Mouse (Mus musculus) stomach, embryonic 15.5 days (tissue): ENCODE measurements around the gene Slfn3. TPM values are rescaled to one million over a fixed set of nuclear protein-coding genes. Genes with fewer than 3 reads are reported as not detected.
"Not testable (repeated sequence)": the region's sequence is repeated elsewhere in the genome, so short reads cannot be mapped to it uniquely, and the experiment has no call there.

ENCODE experiments used
- ATAC-seq: fragments of 200-750 bp; cut with Nextera tagmentation; 2 replicates; pipeline ENCODE4 v1.8.0; 2017; ENCODE audit warnings: low read depth, moderate number of reproducible peaks, moderate TSS enrichment; ENCODE audit not compliant: insufficient read depth, low FRiP score
- H3K27ac ChIP-seq: fragments of 300-500 bp; sonication (generic); 2 replicates; pipeline ENCODE4 v1.5.1; 2015; ENCODE audit warnings: mild to moderate bottlenecking, inconsistent platforms
- H3K27me3 ChIP-seq: fragments of 300-500 bp; sonication (generic); replicated peaks from 2 replicates; pipeline ENCODE4 v1.6.1; 2015; ENCODE audit warnings: inconsistent platforms
- H3K36me3 ChIP-seq: fragments of 300-500 bp; sonication (generic); 2 replicates; pipeline ENCODE4 v1.6.1; 2015; ENCODE audit warnings: inconsistent platforms
- H3K4me1 ChIP-seq: fragments of 300-500 bp; sonication (generic); 2 replicates; pipeline ENCODE4 v1.6.1; 2015; ENCODE audit warnings: inconsistent platforms
- H3K4me2 ChIP-seq: fragments of 300-500 bp; sonication (generic); 2 replicates; pipeline ENCODE4 v1.6.1; 2015; ENCODE audit warnings: mild to moderate bottlenecking, inconsistent platforms
- H3K4me3 ChIP-seq: fragments of 300-500 bp; sonication (generic); replicated peaks from 2 replicates; pipeline ENCODE4 v1.5.1; 2015; ENCODE audit warnings: inconsistent platforms
- H3K9ac ChIP-seq: fragments of 300-500 bp; sonication (generic); 2 replicates; pipeline ENCODE4 v1.6.1; 2015; ENCODE audit warnings: inconsistent platforms
- H3K9me3 ChIP-seq: fragments of 300-500 bp; sonication (generic); 2 replicates; pipeline ENCODE4 v1.6.1; 2016; ENCODE audit warnings: inconsistent platforms
- WGBS: fragments of 180-500 bp; shearing (Covaris S2); methylation state at CpG from one replicate; pipeline ENCODE4 v1.1.7; 2015; 5-methylcytosine and 5-hydroxymethylcytosine counted together
- polyA plus RNA-seq: library from polyadenylated mRNA; unstranded; fragments of >200 nt; fragmentation: Nextera tagmentation; extraction: Ambion mirVana; gene quantifications from 2 replicates; pipeline ENCODE4 v1.2.1, GENCODE M21; 2015

Gene Slfn3
- 0.53 and 0.88 TPM in 2 replicates for polyA plus RNA-seq

GRCm38 (mm10) chr11:83191134-83191893, at the start of gene Slfn3:
Gene Slfn3, plus strand, starts transcription at chr11:83191330.
- Histone ChIP-seq H3K9me3 (no peaks in the 10 kb centered on the region), H3K27me3 (no peaks in the 10 kb centered on the region), H3K9ac (no peak within 1 kb of the TSS), H3K4me1 (no peaks in the 10 kb centered on the region), H3K36me3 (no peaks in the 10 kb centered on the region), H3K4me2 (peak within 1 kb of the TSS; percentile 33), H3K4me3 (no peak within 1 kb of the TSS; the same call in 1 of the 2 replicates), H3K27ac (no peak within 1 kb of the TSS)
- no peak for ATAC-seq
- 70% methylated on average over 12 of the region's 12 CpGs for WGBS

- not testable (repeated sequence) for H3K9ac ChIP-seq, H3K9me3 ChIP-seq, H3K4me3 ChIP-seq, ATAC-seq, H3K27me3 ChIP-seq, H3K36me3 ChIP-seq, H3K4me2 ChIP-seq, H3K4me1 ChIP-seq, H3K27ac ChIP-seq
- no CpG with 5 or more reads among the region's 1 CpGs for WGBS
Measured at GRCm38 (mm10) chr11:83148939-83149338, 42.2 kb upstream of the Slfn3 start.

- Histone ChIP-seq H3K9me3 (no peaks in the 10 kb centered on the region), H3K4me2 (no peak within 1 kb of the TSS), H3K4me1 (no peaks in the 10 kb centered on the region), H3K36me3 (no peaks in the 10 kb centered on the region), H3K4me3 (no peak within 1 kb of the TSS), H3K27me3 (no peaks in the 10 kb centered on the region), H3K27ac (no peak within 1 kb of the TSS), H3K9ac (no peak within 1 kb of the TSS)
- 82% methylated on average over 12 of the region's 12 CpGs for WGBS
- ATAC-seq: no peak
Measured at GRCm38 (mm10) chr11:83174948-83175539, 16.1 kb upstream of the Slfn3 start, which contains the start of gene Slfn4. Gene Slfn4, plus strand, starts transcription at chr11:83175186.

GRCm38 (mm10) chr11:83192001-83192400, 871 bp downstream of the Slfn3 start:
- Histone ChIP-seq H3K9ac (no peak overlapping the region), H3K36me3 (no peaks in the 10 kb centered on the region), H3K4me2 (peak overlapping the region; percentile 33), H3K9me3 (no peaks in the 10 kb centered on the region), H3K4me1 (no peaks in the 10 kb centered on the region), H3K27me3 (no peaks in the 10 kb centered on the region), H3K4me3 (no peak overlapping the region), H3K27ac (no peak overlapping the region)
- WGBS: 51% methylated on average over 3 of the region's 3 CpGs
- ATAC-seq: peak; percentile 60; the same call in 1 of the 2 replicates

- H3K4me3 ChIP-seq: no peak overlapping the region
- no peaks in the 10 kb centered on the region for H3K36me3 ChIP-seq
- no peak overlapping the region for H3K27ac ChIP-seq
- H3K9me3 ChIP-seq: no peaks in the 10 kb centered on the region
- H3K27me3 ChIP-seq: no peaks in the 10 kb centered on the region
- H3K4me2 ChIP-seq: no peak overlapping the region
- H3K4me1 ChIP-seq: no peaks in the 10 kb centered on the region
- no peak overlapping the region for H3K9ac ChIP-seq
- ATAC-seq: no peak
Measured at GRCm38 (mm10) chr11:83205002-83205401, 13.9 kb downstream of the Slfn3 start.

GRCm38 (mm10) chr11:83216119-83216518, 25.0 kb downstream of the Slfn3 start:
- no peak for ATAC-seq
- H3K27me3 ChIP-seq: no peaks in the 10 kb centered on the region
- no peak overlapping the region for H3K9ac ChIP-seq
- H3K27ac ChIP-seq: no peak overlapping the region
- whole genome bisulfite sequencing: 80% methylated on average over 1 of the region's 1 CpGs
- H3K4me3 ChIP-seq: no peak overlapping the region
- no peak overlapping the region for H3K4me2 ChIP-seq
- H3K4me1 ChIP-seq: no peaks in the 10 kb centered on the region
- H3K36me3 ChIP-seq: no peaks in the 10 kb centered on the region
- H3K9me3 ChIP-seq: no peaks in the 10 kb centered on the region

- H3K9ac ChIP-seq: no peak overlapping the region
- H3K36me3 ChIP-seq: no peaks in the 10 kb centered on the region
- H3K4me2 ChIP-seq: no peak overlapping the region
- 71% methylated on average over 1 of the region's 1 CpGs for WGBS
- no peak overlapping the region for H3K27ac ChIP-seq
- ATAC-seq: no peak
- no peak overlapping the region for H3K4me3 ChIP-seq
- H3K27me3 ChIP-seq: no peaks in the 10 kb centered on the region
- H3K4me1 ChIP-seq: no peaks in the 10 kb centered on the region
- H3K9me3 ChIP-seq: no peaks in the 10 kb centered on the region
Measured at GRCm38 (mm10) chr11:83221328-83221877, 30.3 kb downstream of the Slfn3 start.

GRCm38 (mm10) chr11:83223367-83223766, 32.2 kb downstream of the Slfn3 start:
- Histone ChIP-seq H3K27ac (no peak overlapping the region), H3K4me1 (no peaks in the 10 kb centered on the region), H3K27me3 (no peaks in the 10 kb centered on the region), H3K36me3 (no peaks in the 10 kb centered on the region), H3K9me3 (no peaks in the 10 kb centered on the region), H3K9ac (no peak overlapping the region), H3K4me3 (no peak overlapping the region), H3K4me2 (no peak overlapping the region)
- no peak for ATAC-seq
- WGBS: 69% methylated on average over 7 of the region's 7 CpGs

GRCm38 (mm10) chr11:83223793-83224192, 32.7 kb downstream of the Slfn3 start:
- H3K4me2 ChIP-seq, H3K27ac ChIP-seq, H3K27me3 ChIP-seq, H3K36me3 ChIP-seq, H3K4me3 ChIP-seq, H3K9ac ChIP-seq, ATAC-seq, H3K4me1 ChIP-seq, H3K9me3 ChIP-seq: not testable (repeated sequence)
- WGBS: 72% methylated on average over 5 of the region's 5 CpGs

- no peaks in the 10 kb centered on the region for H3K27me3 ChIP-seq
- H3K4me2 ChIP-seq: no peak overlapping the region
- no peaks in the 10 kb centered on the region for H3K9me3 ChIP-seq
- ATAC-seq: peak; percentile 72; the same call in 1 of the 2 replicates
- no peak overlapping the region for H3K4me3 ChIP-seq
- no peak overlapping the region for H3K9ac ChIP-seq
- H3K36me3 ChIP-seq: no peaks in the 10 kb centered on the region
- H3K4me1 ChIP-seq: no peaks in the 10 kb centered on the region
- 79% methylated on average over 9 of the region's 9 CpGs for WGBS
- no peak overlapping the region for H3K27ac ChIP-seq
Measured at GRCm38 (mm10) chr11:83224217-83224616, 33.1 kb downstream of the Slfn3 start.

GRCm38 (mm10) chr11:83224750-83225149, 33.6 kb downstream of the Slfn3 start:
- Histone ChIP-seq H3K9ac (no peak overlapping the region), H3K4me2 (no peak overlapping the region), H3K4me3 (0 out of 2 replicates have a peak overlapping the region, but pooled peaks have one; percentile 11), H3K9me3 (no peaks in the 10 kb centered on the region), H3K27me3 (no peaks in the 10 kb centered on the region), H3K36me3 (no peaks in the 10 kb centered on the region), H3K4me1 (no peaks in the 10 kb centered on the region), H3K27ac (no peak overlapping the region)
- 62% methylated on average over 3 of the region's 3 CpGs for WGBS
- no peak for ATAC-seq

- H3K27ac ChIP-seq: no peak overlapping the region
- ATAC-seq: no peak
- H3K9me3 ChIP-seq: no peaks in the 10 kb centered on the region
- H3K27me3 ChIP-seq: no peaks in the 10 kb centered on the region
- no peak overlapping the region for H3K9ac ChIP-seq
- H3K4me2 ChIP-seq: no peak overlapping the region
- 84% methylated on average over 9 of the region's 9 CpGs for whole genome bisulfite sequencing
- H3K4me1 ChIP-seq: no peaks in the 10 kb centered on the region
- no peaks in the 10 kb centered on the region for H3K36me3 ChIP-seq
- H3K4me3 ChIP-seq: 0 out of 2 replicates have a peak overlapping the region, but pooled peaks have one; percentile 11
Measured at GRCm38 (mm10) chr11:83225371-83225960, 34.3 kb downstream of the Slfn3 start.
